In the genomic region with DNA sequence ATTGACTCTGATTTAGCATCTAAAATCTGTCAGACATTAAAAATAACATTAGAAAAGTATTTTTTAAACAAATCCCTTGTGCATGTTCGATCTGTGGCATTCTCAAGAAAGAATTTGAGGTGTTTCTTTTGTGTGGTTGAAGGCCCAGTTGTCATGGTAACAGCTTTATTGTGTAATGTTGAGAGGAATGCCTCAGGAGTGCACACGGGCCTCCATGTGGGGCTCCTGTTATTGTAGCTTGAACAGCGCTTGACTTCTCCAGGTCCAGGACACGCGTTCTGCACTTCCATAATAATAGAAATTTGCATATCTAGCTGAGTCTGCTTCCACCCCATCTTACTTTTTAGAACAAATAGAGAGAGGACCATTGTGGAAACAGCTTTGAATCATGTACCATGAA, we compare ENCODE assay signal across 16 mouse cellular contexts. TPM values are rescaled to one million over a fixed set of nuclear protein-coding genes. Genes with fewer than 3 reads are reported as not detected.
DNase-seq lines count a peak whose midpoint lies in the region; ATAC-seq lines count a peak whose summit lies in the region.
"Had no signal": no experiment of that assay in that cellular context is flagged by ENCODE, and none has a peak within 500 bp of the region (broad histone marks: within the 10 kb centered on the region; RNA-seq: fewer than 3 reads in every experiment).

No protein-coding gene starts in this region.

- H3K4me2 ChIP-seq in forebrain, embryonic 16.5 days (ENCODE audit: low read length) = no peak overlapping the region
- no peak overlapping the region for H3K4me2 ChIP-seq in midbrain, embryonic 12.5 days (replicated peaks)
- H3K4me2 ChIP-seq: heart, embryonic 15.5 days; kidney, embryonic 15.5 days had no signal

- H3K36me3 ChIP-seq in forebrain, embryonic 16.5 days (ENCODE audit: control insufficient read depth, insufficient read depth) = no peaks in the 10 kb centered on the region
- H3K36me3 ChIP-seq in midbrain, embryonic 12.5 days = no peaks in the 10 kb centered on the region
- H3K36me3 ChIP-seq: heart, embryonic 15.5 days; kidney, embryonic 15.5 days had no signal

- DNase-seq in 3T3-L1 (ENCODE audit: low read depth, low spot score) = peak; percentile 39
- peak; percentile 69 for DNase-seq in R1 (ENCODE audit: low read depth, low spot score)
- no peak for DNase-seq in yolk sac, embryonic 10.5 days (ENCODE audit: low spot score)
- no peak for DNase-seq in layer of hippocampus, adult 18-20 months (ENCODE audit: low spot score in 2 of 2)
- DNase-seq in urinary bladder, postnatal 10 days (ENCODE audit: low spot score) = no peak
- DNase-seq: adrenal gland, postnatal 14 days; cerebellum, adult 11 months; gastrocnemius, postnatal 36 days; left cerebral cortex, postnatal 4 days; spleen, adult 18-20 months had no signal

- H3K4me3 ChIP-seq in forebrain, embryonic 16.5 days (replicated peaks; ENCODE audit: low read length) = no peak overlapping the region
- H3K4me3 ChIP-seq in midbrain, embryonic 12.5 days = no peak overlapping the region
- H3K4me3 ChIP-seq: heart, embryonic 15.5 days; kidney, embryonic 15.5 days had no signal

- no peak overlapping the region for H3K27ac ChIP-seq in forebrain, embryonic 16.5 days (ENCODE audit: low read length)
- H3K27ac ChIP-seq in midbrain, embryonic 12.5 days (replicated peaks) = no peak overlapping the region
- H3K27ac ChIP-seq: heart, embryonic 15.5 days; kidney, embryonic 15.5 days; liver, embryonic 14.5 days; macrophage had no signal

- WGBS in forebrain, embryonic 16.5 days = 11% methylated on average over 5 of the region's 5 CpGs
- 10% methylated on average over 5 of the region's 5 CpGs for WGBS in midbrain, embryonic 12.5 days

- H3K4me1 ChIP-seq in forebrain, embryonic 16.5 days (replicated peaks; ENCODE audit: control insufficient read depth, insufficient read depth, low read length) = no peaks in the 10 kb centered on the region
- peaks cover 4% of the 10 kb centered on the region; the same call in 1 of the 2 replicates for H3K4me1 ChIP-seq in midbrain, embryonic 12.5 days
- H3K4me1 ChIP-seq: heart, embryonic 15.5 days; kidney, embryonic 15.5 days had no signal

- H3K27me3 ChIP-seq in forebrain, embryonic 16.5 days (replicated peaks; ENCODE audit: control insufficient read depth, insufficient read depth, low read length) = no peaks in the 10 kb centered on the region
- no peaks in the 10 kb centered on the region for H3K27me3 ChIP-seq in midbrain, embryonic 12.5 days
- H3K27me3 ChIP-seq: heart, embryonic 15.5 days; kidney, embryonic 15.5 days had no signal

- no peaks in the 10 kb centered on the region for H3K9me3 ChIP-seq in forebrain, embryonic 16.5 days (ENCODE audit: control insufficient read depth, low read length)
- no peaks in the 10 kb centered on the region for H3K9me3 ChIP-seq in midbrain, embryonic 12.5 days
- H3K9me3 ChIP-seq: heart, embryonic 15.5 days; kidney, embryonic 15.5 days had no signal

- no peak overlapping the region for H3K9ac ChIP-seq in forebrain, embryonic 16.5 days (replicated peaks; ENCODE audit: low read depth, low read length)
- no peak overlapping the region for H3K9ac ChIP-seq in midbrain, embryonic 12.5 days (replicated peaks)
- H3K9ac ChIP-seq: heart, embryonic 15.5 days; kidney, embryonic 15.5 days; liver, embryonic 14.5 days had no signal

- peak; percentile 72 for ATAC-seq in forebrain, embryonic 16.5 days
- peak; percentile 54; the same call in 1 of the 2 replicates for ATAC-seq in midbrain, embryonic 12.5 days (ENCODE audit: low FRiP score, low read depth)

RNA-seq across cellular contexts. Expression of gene Kcnab1, which starts 36.0 kb away (rescaled TPM):
- 8.9 and 9.6 TPM in 2 replicates for polyA plus RNA-seq in forebrain, embryonic 16.5 days (2015; fragmentation: Nextera tagmentation; extraction: Ambion mirVana)
- 7.6 and 9.6 TPM in 2 replicates for polyA plus RNA-seq in midbrain, embryonic 12.5 days (2016; fragmentation: Nextera tagmentation; extraction: Ambion mirVana)
- 100 to 1,000 TPM; 151 to 168 TPM for total RNA-seq in layer of hippocampus, adult 18-20 months (2021)

Comparison
In these comparisons a context has a peak if more than half of its experiments do, and no peak if none do; other contexts are left out.
1. DNase-seq: peak in 3T3-L1 (single experiment) and R1 (single experiment); none in yolk sac, embryonic 10.5 days (single experiment), layer of hippocampus, adult 18-20 months (0 of 2) and urinary bladder, postnatal 10 days (single experiment).